Mouse (Mus musculus): Measurements from ENCODE around the gene Oaz3.

DNA sequence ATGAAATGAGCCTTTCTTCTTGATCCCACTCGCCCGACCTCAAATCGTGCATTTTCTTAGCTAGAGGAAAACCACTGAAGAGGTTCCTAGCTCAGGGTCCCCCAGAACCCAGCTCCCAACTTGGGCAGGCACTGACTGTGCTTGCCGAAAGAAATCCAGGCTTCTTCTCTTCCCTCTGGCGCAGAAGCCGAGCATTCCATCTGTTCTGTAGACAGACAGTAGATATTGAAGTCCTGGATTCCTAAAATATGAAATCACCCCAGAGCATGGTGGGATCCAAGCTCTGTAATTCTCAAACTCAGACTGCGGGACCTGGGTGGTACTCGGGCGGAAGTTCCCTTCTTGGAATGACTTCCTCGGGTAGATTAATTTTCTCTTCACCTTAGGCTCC is 29.4 kb upstream of the Oaz3 start:
- TF ChIP-seq POLR2A (IDR thresholded peaks at IDR 0.05; ENCODE audit: borderline replicate concordance, insufficient read depth, low read length): no peak
- TF ChIP-seq CTCF (IDR thresholded peaks at IDR 0.05; ENCODE audit: borderline replicate concordance, insufficient read depth, low read depth, low read length): no peak
